Mouse (Mus musculus) adrenal gland, postnatal 25 days (tissue): ENCODE measurements around the gene Rtl6. TPM values are rescaled to one million over a fixed set of nuclear protein-coding genes. Genes with fewer than 3 reads are reported as not detected.
A peak's percentile ranks its signal among the peaks of the same experiment; 100 is the strongest.

Source experiments
- DNase-seq: peaks from one replicate; pipeline ENCODE4 v3.0.0; 2021; ENCODE audit warnings: mixed read lengths
- total RNA-seq: library from RNA; stranded (reverse); gene quantifications from 2 replicates; pipeline ENCODE4 v1.2.3, GENCODE M21; 2021

Rtl6 gene
- total RNA-seq, 1 experiment from 2014 or later: 9.3 TPM

DNA sequence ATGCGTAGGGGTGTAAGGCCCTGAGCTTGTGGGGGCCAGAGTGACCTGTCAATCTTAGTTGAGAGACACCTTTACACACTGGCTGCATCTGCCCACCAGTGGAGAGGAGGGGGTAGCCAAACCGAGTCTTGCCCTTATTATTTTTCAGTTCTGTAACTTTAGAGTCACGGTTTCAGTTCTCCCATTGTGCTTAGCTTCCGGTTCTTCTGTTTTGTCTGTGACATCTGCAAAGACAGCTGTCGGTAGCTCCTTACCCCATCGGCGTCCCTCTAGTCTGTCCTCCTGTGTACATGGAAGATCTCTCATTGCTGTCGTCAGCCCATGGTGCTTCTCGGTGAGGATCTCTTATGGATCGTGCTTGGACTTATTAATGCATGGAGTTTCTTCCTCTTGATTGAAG is 20.5 kb downstream of the Rtl6 start:
- no peak for DNase-seq

- DNase-seq: no peak
These were observed 21.0 kb downstream of the Rtl6 start for GRCm38 (mm10) chr15:84536611-84537010.

GRCm38 (mm10) chr15:84535953-84536352 is 21.7 kb downstream of the Rtl6 start:
- DNase-seq: no peak

- DNase-seq: no peak
These were observed 25.4 kb downstream of the Rtl6 start for GRCm38 (mm10) chr15:84532211-84532610.

GRCm38 (mm10) chr15:84531535-84531934 is 26.1 kb downstream of the Rtl6 start:
- no peak for DNase-seq

- no peak for DNase-seq
These were observed 30.7 kb downstream of the Rtl6 start for GRCm38 (mm10) chr15:84526921-84527320.

DNA sequence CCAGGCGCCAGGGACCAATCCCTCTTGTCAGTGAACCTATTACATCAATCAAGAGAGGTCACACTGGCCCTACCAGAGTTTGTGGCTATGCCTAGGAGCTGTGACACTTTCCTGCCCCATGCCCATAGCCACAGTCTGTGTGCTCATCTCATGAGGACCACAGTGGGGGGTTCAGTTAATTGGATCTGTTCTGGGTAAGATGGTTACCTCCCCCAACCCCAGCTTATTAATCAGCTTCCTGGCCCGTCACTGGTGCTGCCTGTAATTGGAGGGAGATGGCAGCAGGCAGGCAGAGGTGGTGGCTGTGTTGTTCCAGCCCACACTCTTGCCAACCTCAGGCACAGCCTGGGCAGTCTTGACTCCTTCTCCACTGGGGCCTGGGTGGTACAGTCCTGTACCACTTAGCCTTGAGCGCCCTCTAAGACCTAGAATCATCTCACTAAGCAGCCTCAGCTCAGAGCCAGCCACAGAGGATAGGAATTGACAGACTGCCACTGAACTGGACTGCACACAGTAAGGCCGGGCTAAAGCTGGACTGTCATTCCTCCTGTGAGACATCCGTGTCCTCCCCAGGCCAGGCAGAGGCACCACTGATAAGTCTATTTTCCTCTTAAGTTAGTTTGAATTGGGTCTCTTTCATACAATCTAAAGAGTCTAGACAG is 32.3 kb downstream of the Rtl6 start:
- no peak for DNase-seq

DNA sequence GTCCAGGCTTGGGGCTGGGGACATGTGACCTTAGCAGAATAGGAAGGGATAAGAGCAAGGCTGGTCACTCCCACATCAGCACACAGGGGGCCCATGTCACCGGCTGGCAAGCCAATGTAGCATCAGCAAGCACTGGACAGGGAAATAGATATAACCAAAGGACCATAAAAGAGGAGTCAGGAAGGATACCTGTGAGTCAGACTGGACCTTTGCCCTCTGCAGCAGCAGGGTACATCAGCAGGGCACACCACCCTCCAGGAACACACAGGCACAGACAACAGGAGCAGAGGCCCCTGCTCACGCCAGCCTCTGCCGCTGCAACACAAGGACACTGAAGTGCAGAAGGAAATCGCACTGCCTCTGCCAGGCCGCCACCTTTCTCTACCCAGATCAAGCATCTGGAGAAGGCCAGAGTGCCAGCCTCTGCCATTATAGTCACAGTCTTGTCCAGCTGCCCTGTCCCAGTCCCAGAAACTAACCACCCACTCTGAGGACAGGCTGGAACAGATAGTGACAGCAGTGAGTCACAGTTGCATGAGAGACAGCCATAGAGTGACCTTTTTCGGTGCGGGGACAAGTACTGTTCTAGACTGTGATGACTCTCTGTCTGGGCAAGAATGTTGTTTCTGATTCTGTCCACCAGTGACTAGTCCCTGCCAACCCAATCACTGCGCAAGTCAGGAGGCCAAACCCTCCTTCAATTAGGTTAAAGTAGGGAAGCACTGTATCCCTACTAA is 34.5 kb downstream of the Rtl6 start:
- DNase-seq: peak; percentile 12

DNA sequence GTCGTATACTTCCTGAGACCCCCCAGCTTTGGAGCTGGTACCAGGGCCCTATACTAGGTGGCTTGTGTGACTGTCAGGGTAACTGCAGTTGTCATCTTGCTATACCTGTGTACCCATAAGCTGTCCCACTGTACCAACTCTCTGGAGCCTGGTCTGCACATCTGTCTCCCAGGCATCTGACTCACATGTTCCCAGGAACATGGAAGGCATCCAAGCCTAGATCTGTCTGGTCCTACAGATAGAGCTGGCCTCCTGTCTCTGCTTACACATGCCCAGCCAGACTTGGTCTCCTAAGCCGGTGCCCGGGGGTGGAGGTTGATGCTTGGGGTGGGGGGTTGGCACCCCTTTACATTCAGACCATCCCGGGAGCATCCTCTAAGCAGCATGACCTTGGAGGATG is 36.1 kb downstream of the Rtl6 start:
- DNase-seq: no peak

GRCm38 (mm10) chr15:84518540-84518939 is 39.1 kb downstream of the Rtl6 start:
- DNase-seq: no peak

GRCm38 (mm10) chr15:84512626-84513296 is 44.9 kb downstream of the Rtl6 start:
- DNase-seq: no peak

GRCm38 (mm10) chr15:84509981-84510380 is 47.6 kb downstream of the Rtl6 start:
- no peak for DNase-seq

DNA sequence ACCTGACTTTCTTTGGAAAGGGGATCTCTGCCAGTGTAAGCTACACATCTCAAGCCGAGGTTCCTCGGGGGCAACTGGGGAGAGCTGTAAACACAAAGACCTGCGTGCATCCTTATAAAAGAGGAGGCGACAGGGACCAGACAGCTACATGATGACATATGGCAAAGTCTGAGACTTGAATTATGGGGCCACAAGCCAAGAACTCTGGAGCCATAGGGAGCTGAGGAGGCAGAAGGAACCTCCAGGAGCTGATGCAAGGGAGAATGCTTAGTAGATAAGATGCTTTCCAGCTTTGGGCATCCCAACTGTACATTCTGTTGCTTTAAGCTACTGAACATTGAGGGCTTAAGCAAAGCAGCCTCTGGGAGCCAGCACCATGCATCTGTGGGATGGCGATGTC is 48.5 kb downstream of the Rtl6 start:
- DNase-seq: no peak

GRCm38 (mm10) chr15:84506026-84506425 is 51.6 kb downstream of the Rtl6 start:
- DNase-seq: no peak

- no peak for DNase-seq
These were observed 52.7 kb downstream of the Rtl6 start for GRCm38 (mm10) chr15:84504895-84505294.

Other genes with a start within 250 kb of the Rtl6 start
- gene Parvg, start 233.8 kb downstream of the Rtl6 start, total RNA-seq: 1.9 and 3.6 TPM in 2 replicates
- 0.76 and 1.4 TPM in 2 replicates for gene Shisal1, start 110.7 kb downstream of the Rtl6 start, total RNA-seq
- gene Prr5, start 111.8 kb upstream of the Rtl6 start, total RNA-seq: 3.7 and 5.0 TPM in 2 replicates
- 0.76 TPM in 1 of 2 replicates, not detected in the other for gene Arhgap8, start 162.2 kb upstream of the Rtl6 start, total RNA-seq